Mouse (Mus musculus): Measurements from ENCODE around the gene Gm10401.
A peak's percentile ranks its signal among the peaks of the same experiment; 100 is the strongest.
"Not testable (repeated sequence)": the region's sequence is repeated elsewhere in the genome, so short reads cannot be mapped to it uniquely, and the experiment has no call there.

The Gm10401 gene

GRCm38 (mm10) chr5:115118961-115119570 lies 21.0 kb upstream of the Gm10401 start, which contains the start of gene Acads:
Acads (minus strand) TSS chr5:115119346.
- peak; percentile 61 for DNase-seq (ENCODE audit: low spot score)

- DNase-seq (ENCODE audit: low spot score): no peak
Observed at GRCm38 (mm10) chr5:115117467-115117866, 19.4 kb upstream of the Gm10401 start.

GRCm38 (mm10) chr5:115116426-115116825 lies 18.3 kb upstream of the Gm10401 start:
- DNase-seq (ENCODE audit: low spot score): no peak

- DNase-seq (ENCODE audit: low spot score): no peak
Observed at GRCm38 (mm10) chr5:115114501-115114900, 16.4 kb upstream of the Gm10401 start.

- no peak for DNase-seq (ENCODE audit: low spot score)
Observed at GRCm38 (mm10) chr5:115113244-115113643, 15.1 kb upstream of the Gm10401 start.

GRCm38 (mm10) chr5:115111156-115111555 lies 13.1 kb upstream of the Gm10401 start:
- no peak for DNase-seq (ENCODE audit: low spot score)

GRCm38 (mm10) chr5:115103253-115103652 lies 5.2 kb upstream of the Gm10401 start:
- DNase-seq (ENCODE audit: low spot score): not testable (repeated sequence)

GRCm38 (mm10) chr5:115102231-115102630 lies 4.1 kb upstream of the Gm10401 start:
- no peak for DNase-seq (ENCODE audit: low spot score)

GRCm38 (mm10) chr5:115100473-115100872 lies 2.4 kb upstream of the Gm10401 start:
- no peak for DNase-seq (ENCODE audit: low spot score)

GRCm38 (mm10) chr5:115099991-115100390 lies 1.9 kb upstream of the Gm10401 start:
- no peak for DNase-seq (ENCODE audit: low spot score)

GRCm38 (mm10) chr5:115099530-115099929 lies 1.4 kb upstream of the Gm10401 start:
- no peak for DNase-seq (ENCODE audit: low spot score)

GRCm38 (mm10) chr5:115091776-115092175 lies 6.3 kb downstream of the Gm10401 start:
- no peak for DNase-seq (ENCODE audit: low spot score)

GRCm38 (mm10) chr5:115091015-115091414 lies 7.1 kb downstream of the Gm10401 start:
- DNase-seq (ENCODE audit: low spot score): no peak

GRCm38 (mm10) chr5:115089592-115090268 lies 8.4 kb downstream of the Gm10401 start:
- no peak for DNase-seq (ENCODE audit: low spot score)

GRCm38 (mm10) chr5:115085675-115086074 lies 12.4 kb downstream of the Gm10401 start:
- DNase-seq (ENCODE audit: low spot score): no peak

- DNase-seq (ENCODE audit: low spot score): no peak
Observed at GRCm38 (mm10) chr5:115083492-115083891, 14.6 kb downstream of the Gm10401 start.

GRCm38 (mm10) chr5:115081636-115082035 lies 16.5 kb downstream of the Gm10401 start:
- DNase-seq (ENCODE audit: low spot score): no peak

- DNase-seq (ENCODE audit: low spot score): peak; percentile 38
Observed at GRCm38 (mm10) chr5:115076144-115076901, 21.8 kb downstream of the Gm10401 start.

- no peak for DNase-seq (ENCODE audit: low spot score)
Observed at GRCm38 (mm10) chr5:115074749-115075148, 23.3 kb downstream of the Gm10401 start.

- not testable (repeated sequence) for DNase-seq (ENCODE audit: low spot score)
Observed at GRCm38 (mm10) chr5:115073306-115073705, 24.8 kb downstream of the Gm10401 start.

GRCm38 (mm10) chr5:115072143-115072542 lies 26.0 kb downstream of the Gm10401 start:
- no peak for DNase-seq (ENCODE audit: low spot score)

GRCm38 (mm10) chr5:115071096-115071901 lies 26.8 kb downstream of the Gm10401 start:
- no peak for DNase-seq (ENCODE audit: low spot score)
